Mouse (Mus musculus): ENCODE measurements around the gene Cdc25b.

DNA sequence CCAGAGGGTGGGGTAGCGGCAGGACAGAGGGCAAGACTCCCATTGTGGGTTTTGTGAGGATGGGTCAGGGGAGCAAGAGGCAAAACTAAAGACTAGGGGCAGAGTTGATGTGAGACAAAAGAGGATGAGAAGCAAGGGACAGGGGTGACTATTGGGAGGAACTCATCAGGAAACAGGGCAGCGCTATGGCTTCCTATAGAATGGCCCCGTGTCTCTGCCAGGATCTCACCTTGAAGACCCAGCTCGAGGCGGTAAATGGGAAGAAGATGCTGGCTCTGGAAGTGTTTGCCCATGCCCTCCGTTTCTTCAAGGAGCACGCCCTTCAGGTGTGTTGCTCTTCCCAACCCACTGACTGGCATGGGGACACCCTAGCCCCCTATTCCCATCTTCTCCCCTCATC is 48.0 kb upstream of the Cdc25b start:
- TF ChIP-seq CTCF (IDR thresholded peaks at IDR 0.05; ENCODE audit: low read depth) (no peak), EP300 (optimal IDR thresholded peaks at IDR 0.05) (no peak)

Data from stomach, postnatal 0 days (tissue).